Mouse (Mus musculus) effector memory CD4-positive, alpha-beta T cell, adult 5 months (primary cell): ENCODE data around the gene Col1a1. TPM values are rescaled to one million over a fixed set of nuclear protein-coding genes. Genes with fewer than 3 reads are reported as not detected.

Source experiments
- polyA plus RNA-seq: library from polyadenylated mRNA; unstranded; fragments of 100-300 nt; shearing (Covaris generic); gene quantifications from one replicate; pipeline ENCODE4 v1.2.1, GENCODE M21; 2017

Gene Col1a1
- not detected for polyA plus RNA-seq

DNA sequence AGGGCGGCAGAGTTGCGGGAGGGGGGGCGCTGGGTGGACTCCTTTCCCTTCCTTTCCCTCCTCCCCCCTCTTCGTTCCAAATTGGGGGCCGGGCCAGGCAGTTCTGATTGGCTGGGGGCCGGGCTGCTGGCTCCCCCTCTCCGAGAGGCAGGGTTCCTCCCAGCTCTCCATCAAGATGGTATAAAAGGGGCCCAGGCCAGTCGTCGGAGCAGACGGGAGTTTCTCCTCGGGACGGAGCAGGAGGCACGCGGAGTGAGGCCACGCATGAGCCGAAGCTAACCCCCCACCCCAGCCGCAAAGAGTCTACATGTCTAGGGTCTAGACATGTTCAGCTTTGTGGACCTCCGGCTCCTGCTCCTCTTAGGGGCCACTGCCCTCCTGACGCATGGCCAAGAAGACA lies at the start of gene Col1a1:
Col1a1 (plus strand) TSS at position 180 of the 400 bp plus-strand sequence.

DNA sequence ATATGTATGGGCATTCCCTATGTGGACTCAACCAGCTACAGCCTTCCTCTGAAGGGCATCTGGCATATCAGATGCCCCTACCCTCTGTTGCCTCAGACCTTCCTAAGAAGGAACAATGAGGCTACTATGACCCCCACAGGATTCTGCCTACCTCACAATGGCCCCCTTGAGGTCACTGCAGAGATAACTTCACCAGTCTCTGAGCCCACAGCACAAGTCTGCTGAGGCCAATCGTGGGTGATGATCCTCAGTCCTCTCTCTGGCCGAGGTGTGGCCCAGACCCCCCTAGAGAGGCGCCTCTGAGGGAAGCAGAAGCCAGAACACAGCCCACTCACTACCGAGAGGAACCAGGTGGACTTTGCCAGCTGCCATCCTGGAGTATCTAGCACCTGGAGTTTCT lies 31.4 kb downstream of the Col1a1 start, which contains the start of gene Hils1:
Hils1 (plus strand) TSS at position 175 of the 400 bp plus-strand sequence.

GRCm38 (mm10) chr11:94976199-94976598 lies 40.2 kb downstream of the Col1a1 start, which contains the start of gene Sgca:
Gene Sgca (minus strand): TSS chr11:94976327.

GRCm38 (mm10) chr11:94990749-94991577 lies 54.9 kb downstream of the Col1a1 start, which contains the start of gene Ppp1r9b:
Gene Ppp1r9b (plus strand): TSS chr11:94991035.

Other genes starting within 250 kb of the Col1a1 start
- gene Gm11541, start 231.7 kb upstream of the Col1a1 start, polyA plus RNA-seq: not detected
- not detected for gene Cdc34b, start 194.4 kb upstream of the Col1a1 start, polyA plus RNA-seq
- gene Tmem92, start 153.5 kb upstream of the Col1a1 start, polyA plus RNA-seq: not detected
- not detected for gene Hils1, start 31.4 kb downstream of the Col1a1 start, polyA plus RNA-seq
- gene Sgca, start 40.1 kb downstream of the Col1a1 start, polyA plus RNA-seq: not detected
- gene Ppp1r9b, start 54.8 kb downstream of the Col1a1 start, polyA plus RNA-seq: 12.3 TPM
- not detected for gene Samd14, start 73.7 kb downstream of the Col1a1 start, polyA plus RNA-seq
- 8.8 TPM for gene Pdk2, start 105.1 kb downstream of the Col1a1 start, polyA plus RNA-seq
- gene Itga3, start 140.6 kb downstream of the Col1a1 start, polyA plus RNA-seq: 3.9 TPM
- gene Dlx3, start 183.9 kb downstream of the Col1a1 start, polyA plus RNA-seq: not detected
- gene Dlx4, start 210.0 kb downstream of the Col1a1 start, polyA plus RNA-seq: not detected